Mouse (Mus musculus): Measurements from ENCODE around the gene Fam45a.

- TF ChIP-seq CTCF (IDR thresholded peaks at IDR 0.05; ENCODE audit: low read depth, low read length), result no peak
- no peak for TF ChIP-seq POLR2A (IDR thresholded peaks at IDR 0.05; ENCODE audit: extremely low read depth, insufficient read depth, low read length)
Measured at GRCm38 (mm10) chr19:60809927-60810326, 1.5 kb upstream of the Fam45a start.

All from liver, adult 2 months (tissue).